Mouse (Mus musculus): Measurements from ENCODE around the gene Zfp712. TPM values are rescaled to one million over a fixed set of nuclear protein-coding genes. Genes with fewer than 3 reads are reported as not detected.

Gene Zfp712
- 6.7 and 7.0 TPM in 2 replicates for polyA plus RNA-seq (2015; fragmentation: Nextera tagmentation; extraction: Ambion mirVana)

DNA sequence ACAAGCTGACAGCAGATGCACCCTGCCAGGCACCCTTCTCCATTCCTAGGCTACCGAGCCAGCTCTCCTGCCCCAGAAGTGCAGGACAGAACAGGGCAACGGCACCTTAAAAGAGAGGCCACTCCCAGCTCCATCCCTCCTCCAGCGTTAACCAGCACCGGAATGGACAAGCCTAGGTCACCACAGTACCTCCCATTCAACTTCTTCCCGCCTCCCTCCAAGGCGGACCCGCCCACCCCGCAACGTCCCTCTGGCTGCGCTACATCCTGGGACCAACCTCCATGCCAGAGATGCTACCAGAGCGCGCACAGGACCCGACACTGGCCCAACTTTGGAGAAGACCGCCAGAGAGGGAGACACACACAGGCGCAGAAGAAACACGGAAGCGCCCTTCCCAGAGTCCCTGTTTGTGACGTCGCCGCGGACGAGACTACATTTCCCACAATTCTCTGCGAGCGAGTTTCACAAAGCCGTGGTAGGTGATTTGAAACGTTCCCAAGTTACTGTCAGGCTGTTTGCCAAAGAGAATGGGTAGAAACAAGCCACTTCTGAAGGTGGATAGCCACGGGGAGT lies at the start of gene Zfp712:
Gene Zfp712 (minus strand): TSS at position 385 of the 573 bp plus-strand sequence.
- Histone ChIP-seq H3K4me1 (ENCODE audit: control insufficient read depth, insufficient read depth, low read depth, low read length) (peaks cover 6% of the 10 kb centered on the region), H3K4me2 (ENCODE audit: low read length) (peak within 1 kb of the TSS; percentile 87), H3K9me3 (ENCODE audit: control insufficient read depth, low read length) (peaks cover 3% of the 10 kb centered on the region; the same call in 1 of the 2 replicates), H3K27ac (ENCODE audit: low read depth, low read length) (peak within 1 kb of the TSS; percentile 81), H3K36me3 (ENCODE audit: control insufficient read depth, insufficient read depth, low read length) (no peaks in the 10 kb centered on the region), H3K4me3 (ENCODE audit: low read length) (peak within 1 kb of the TSS; percentile 79), H3K9ac (ENCODE audit: low read depth, low read length) (peak within 1 kb of the TSS; percentile 82), H3K27me3 (replicated peaks; ENCODE audit: control insufficient read depth, insufficient read depth, low read length) (no peaks in the 10 kb centered on the region)
- ATAC-seq, result peak; percentile 98
- WGBS, result 0% methylated on average over 27 of the region's 27 CpGs

DNA sequence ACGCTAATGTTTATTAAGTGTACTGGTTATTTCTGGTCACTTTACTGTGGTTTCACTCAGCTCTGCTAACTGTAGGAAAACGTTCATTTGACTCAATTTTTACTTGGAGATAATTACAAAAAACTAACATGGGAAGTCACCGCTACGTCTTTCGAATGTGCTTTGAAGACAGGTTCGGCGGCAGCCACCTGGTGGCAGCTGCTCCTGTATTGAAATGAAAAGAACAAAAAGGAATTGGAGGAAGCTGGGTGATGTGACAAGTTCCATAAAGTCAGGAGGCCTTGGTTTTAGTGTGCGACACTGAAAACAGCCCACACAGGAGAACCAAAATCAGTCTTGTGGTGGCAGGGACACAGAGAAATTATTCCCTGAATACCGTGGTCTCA lies 47.8 kb upstream of the Zfp712 start:
- H3K27ac ChIP-seq (ENCODE audit: low read depth, low read length), result peak overlapping the region; percentile 37; the same call in 1 of the 2 replicates
- 6% methylated on average over 9 of the region's 9 CpGs for WGBS
- ATAC-seq, result peak; percentile 84
- peaks cover 3% of the 10 kb centered on the region for H3K4me1 ChIP-seq (ENCODE audit: control insufficient read depth, insufficient read depth, low read depth, low read length)
- no peaks in the 10 kb centered on the region for H3K27me3 ChIP-seq (replicated peaks; ENCODE audit: control insufficient read depth, insufficient read depth, low read length)
- H3K4me3 ChIP-seq (ENCODE audit: low read length), result peak overlapping the region; percentile 54
- H3K4me2 ChIP-seq (ENCODE audit: low read length), result peak overlapping the region; percentile 86
- H3K36me3 ChIP-seq (ENCODE audit: control insufficient read depth, insufficient read depth, low read length), result peaks cover 2% of the 10 kb centered on the region; the same call in 1 of the 2 replicates
- H3K9ac ChIP-seq (ENCODE audit: low read depth, low read length), result peak overlapping the region; percentile 53
- H3K9me3 ChIP-seq (ENCODE audit: control insufficient read depth, low read length), result 0 out of 2 replicates have a peak, but pooled peaks cover 2% of the 10 kb centered on the region

DNA sequence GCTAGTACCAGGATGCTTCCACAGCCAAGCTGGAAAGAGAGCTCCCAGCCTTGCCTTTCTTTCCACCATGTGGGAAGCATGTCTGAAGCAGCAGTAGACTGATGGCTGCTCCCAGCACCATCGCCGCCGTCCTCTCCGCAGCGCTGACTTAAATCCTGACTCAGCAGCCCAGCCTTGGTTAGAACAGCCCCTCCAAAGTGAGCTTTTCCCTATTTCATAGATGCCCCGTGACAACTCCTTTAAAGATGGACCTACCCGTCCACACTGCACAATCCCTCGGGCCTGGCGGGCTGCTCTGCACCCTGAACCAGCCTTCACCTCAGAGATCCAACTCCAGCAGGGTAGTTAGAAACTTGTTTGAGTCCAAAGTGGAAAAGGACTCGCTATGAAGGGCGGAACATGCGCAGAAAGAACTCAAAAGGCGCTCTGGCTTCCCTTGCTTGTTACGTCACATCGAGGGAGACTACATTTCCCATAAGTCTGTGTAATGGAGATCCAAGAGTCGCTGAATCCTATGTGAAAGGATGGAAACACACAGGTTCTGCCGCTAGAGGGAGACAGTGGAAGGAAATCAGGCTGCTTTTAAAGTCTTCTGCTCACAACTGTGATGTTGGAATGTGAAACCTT lies 47.3 kb upstream of the Zfp712 start, which contains the start of gene Gm28557:
Gene Gm28557 (minus strand): TSS at position 411 of the 627 bp plus-strand sequence.
- H3K4me1 ChIP-seq (ENCODE audit: control insufficient read depth, insufficient read depth, low read depth, low read length), result peaks cover 3% of the 10 kb centered on the region
- peak; percentile 99 for ATAC-seq
- H3K9me3 ChIP-seq (ENCODE audit: control insufficient read depth, low read length), result 0 out of 2 replicates have a peak, but pooled peaks cover 2% of the 10 kb centered on the region
- WGBS, result 0% methylated on average over 17 of the region's 17 CpGs
- H3K27me3 ChIP-seq (replicated peaks; ENCODE audit: control insufficient read depth, insufficient read depth, low read length), result no peaks in the 10 kb centered on the region
- peak within 1 kb of the TSS; percentile 54 for H3K4me3 ChIP-seq (ENCODE audit: low read length)
- H3K4me2 ChIP-seq (ENCODE audit: low read length), result peak within 1 kb of the TSS; percentile 86
- H3K9ac ChIP-seq (ENCODE audit: low read depth, low read length), result peak within 1 kb of the TSS; percentile 69
- H3K27ac ChIP-seq (ENCODE audit: low read depth, low read length), result peak within 1 kb of the TSS; percentile 72
- peaks cover 2% of the 10 kb centered on the region; the same call in 1 of the 2 replicates for H3K36me3 ChIP-seq (ENCODE audit: control insufficient read depth, insufficient read depth, low read length)

DNA sequence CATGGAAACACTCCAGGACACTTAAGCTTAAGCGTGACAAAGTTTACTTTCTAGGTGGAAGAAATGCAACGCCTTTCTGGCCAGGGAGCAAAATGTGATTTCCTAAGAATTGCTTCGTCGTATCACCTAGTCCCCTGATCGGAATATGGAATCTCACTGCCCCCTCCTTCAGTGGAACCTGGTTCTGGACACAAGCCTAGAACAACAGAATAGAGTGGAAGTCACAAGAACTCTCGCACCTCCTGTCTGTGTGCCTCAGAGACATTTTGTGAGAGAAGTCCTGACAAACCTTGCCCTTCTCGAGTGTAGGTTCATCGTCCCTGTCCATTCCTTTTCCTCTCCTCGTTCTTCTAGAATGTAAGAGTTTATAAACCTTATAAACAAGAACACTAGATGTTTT lies 46.7 kb upstream of the Zfp712 start:
- ATAC-seq, result no peak
- peak overlapping the region; percentile 69 for H3K9ac ChIP-seq (ENCODE audit: low read depth, low read length)

DNA sequence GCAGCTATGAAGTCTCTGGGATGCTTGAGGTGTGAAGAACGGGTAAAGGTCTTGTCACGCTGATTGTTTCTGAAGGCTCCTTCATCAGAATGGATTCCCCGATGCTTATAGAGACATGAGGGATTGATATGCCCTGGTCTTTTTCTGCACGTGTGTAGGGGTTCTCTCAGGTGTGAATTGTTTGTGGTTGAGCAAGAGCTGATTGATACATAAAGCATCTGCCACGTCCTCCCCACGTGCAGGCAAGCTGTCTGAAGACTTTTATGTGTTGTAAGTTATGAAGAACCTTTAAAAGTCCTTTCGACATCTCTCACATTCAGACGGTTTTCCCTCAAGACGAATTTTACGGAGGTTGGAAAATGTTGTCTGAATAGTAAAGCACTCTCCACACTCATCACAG lies 36.9 kb upstream of the Zfp712 start, which contains the start of gene Zfp708:
Gene Zfp708 (minus strand): TSS at position 101 of the 400 bp plus-strand sequence.
- WGBS, result 92% methylated on average over 10 of the region's 10 CpGs
- no peak for ATAC-seq

More for the DNA sequence above, 46.7 kb upstream of the Zfp712 start:
- H3K4me2 ChIP-seq (ENCODE audit: low read length), result peak overlapping the region; percentile 86
- peak overlapping the region; percentile 54 for H3K4me3 ChIP-seq (ENCODE audit: low read length)
- WGBS, result 65% methylated on average over 9 of the region's 9 CpGs
- H3K4me1 ChIP-seq (ENCODE audit: control insufficient read depth, insufficient read depth, low read depth, low read length), result peaks cover 3% of the 10 kb centered on the region
- H3K9me3 ChIP-seq (ENCODE audit: control insufficient read depth, low read length), result 0 out of 2 replicates have a peak, but pooled peaks cover 2% of the 10 kb centered on the region
- H3K27me3 ChIP-seq (replicated peaks; ENCODE audit: control insufficient read depth, insufficient read depth, low read length), result no peaks in the 10 kb centered on the region
- no peak overlapping the region for H3K27ac ChIP-seq (ENCODE audit: low read depth, low read length)
- H3K36me3 ChIP-seq (ENCODE audit: control insufficient read depth, insufficient read depth, low read length), result peaks cover 2% of the 10 kb centered on the region; the same call in 1 of the 2 replicates

DNA sequence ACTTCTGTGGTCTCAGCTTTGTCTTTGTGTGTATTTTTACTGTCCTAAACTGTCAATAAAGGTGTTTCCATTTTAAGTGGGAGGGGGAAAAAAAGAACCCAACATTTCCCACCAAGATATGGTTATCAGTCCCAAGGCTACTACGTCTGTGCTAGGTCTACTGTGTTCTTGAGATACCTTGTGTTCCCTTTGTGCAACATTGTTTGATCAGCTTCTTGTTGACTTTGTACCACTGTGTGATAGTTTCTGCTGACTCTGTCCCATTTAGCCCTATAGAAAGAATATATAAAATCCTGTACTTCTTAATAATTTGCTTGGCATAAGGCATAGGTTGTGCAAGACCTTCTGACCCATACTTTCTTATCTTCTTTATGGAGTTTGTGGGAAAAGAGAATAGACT lies 29.2 kb upstream of the Zfp712 start:
- Histone ChIP-seq H3K9ac (ENCODE audit: low read depth, low read length) (no peak overlapping the region), H3K27me3 (replicated peaks; ENCODE audit: control insufficient read depth, insufficient read depth, low read length) (no peaks in the 10 kb centered on the region), H3K27ac (ENCODE audit: low read depth, low read length) (no peak overlapping the region), H3K36me3 (ENCODE audit: control insufficient read depth, insufficient read depth, low read length) (no peaks in the 10 kb centered on the region), H3K4me1 (ENCODE audit: control insufficient read depth, insufficient read depth, low read depth, low read length) (no peaks in the 10 kb centered on the region), H3K9me3 (ENCODE audit: control insufficient read depth, low read length) (no peaks in the 10 kb centered on the region), H3K4me3 (ENCODE audit: low read length) (no peak overlapping the region), H3K4me2 (ENCODE audit: low read length) (no peak overlapping the region)
- 82% methylated on average over 1 of the region's 1 CpGs for WGBS
- ATAC-seq, result no peak

More for the DNA sequence above, 36.9 kb upstream of the Zfp712 start, which contains the start of gene Zfp708:
- no peaks in the 10 kb centered on the region for H3K4me1 ChIP-seq (ENCODE audit: control insufficient read depth, insufficient read depth, low read depth, low read length)
- H3K36me3 ChIP-seq (ENCODE audit: control insufficient read depth, insufficient read depth, low read length), result no peaks in the 10 kb centered on the region
- no peak within 1 kb of the TSS for H3K4me2 ChIP-seq (ENCODE audit: low read length)
- H3K9me3 ChIP-seq (ENCODE audit: control insufficient read depth, low read length), result no peaks in the 10 kb centered on the region
- H3K27ac ChIP-seq (ENCODE audit: low read depth, low read length), result no peak within 1 kb of the TSS
- no peak within 1 kb of the TSS for H3K9ac ChIP-seq (ENCODE audit: low read depth, low read length)
- H3K4me3 ChIP-seq (ENCODE audit: low read length), result no peak within 1 kb of the TSS
- H3K27me3 ChIP-seq (replicated peaks; ENCODE audit: control insufficient read depth, insufficient read depth, low read length), result no peaks in the 10 kb centered on the region

DNA sequence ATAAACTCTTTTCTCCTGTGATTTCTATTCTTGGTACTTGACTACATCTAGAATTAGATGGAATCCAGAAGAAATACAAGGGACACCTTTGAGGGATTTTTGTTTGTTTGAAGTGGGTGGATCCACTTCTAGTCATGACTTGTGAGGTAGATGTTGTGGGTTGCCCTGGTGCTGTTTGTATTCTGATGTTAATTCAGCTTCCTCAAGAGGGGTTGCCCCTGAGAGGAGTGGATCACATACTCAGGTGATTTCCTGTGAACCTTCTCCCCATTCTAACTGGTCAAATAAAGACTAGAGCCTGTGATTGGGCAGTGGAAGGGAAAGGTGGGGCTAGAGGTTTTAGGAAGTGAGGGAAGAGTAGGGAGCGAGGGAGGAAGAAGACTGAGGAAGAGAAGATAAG lies 21.0 kb upstream of the Zfp712 start:
- Histone ChIP-seq H3K9me3 (ENCODE audit: control insufficient read depth, low read length) (peaks cover 1% of the 10 kb centered on the region; the same call in 1 of the 2 replicates), H3K9ac (ENCODE audit: low read depth, low read length) (peak overlapping the region; percentile 79), H3K4me2 (ENCODE audit: low read length) (peak overlapping the region; percentile 72), H3K4me1 (ENCODE audit: control insufficient read depth, insufficient read depth, low read depth, low read length) (peaks cover 7% of the 10 kb centered on the region), H3K27ac (ENCODE audit: low read depth, low read length) (peak overlapping the region; percentile 66; the same call in 1 of the 2 replicates), H3K27me3 (replicated peaks; ENCODE audit: control insufficient read depth, insufficient read depth, low read length) (no peaks in the 10 kb centered on the region), H3K4me3 (ENCODE audit: low read length) (peak overlapping the region; percentile 74; the same call in 1 of the 2 replicates), H3K36me3 (ENCODE audit: control insufficient read depth, insufficient read depth, low read length) (peaks cover 6% of the 10 kb centered on the region)
- WGBS, result 78% methylated on average over 1 of the region's 1 CpGs
- ATAC-seq, result no peak

DNA sequence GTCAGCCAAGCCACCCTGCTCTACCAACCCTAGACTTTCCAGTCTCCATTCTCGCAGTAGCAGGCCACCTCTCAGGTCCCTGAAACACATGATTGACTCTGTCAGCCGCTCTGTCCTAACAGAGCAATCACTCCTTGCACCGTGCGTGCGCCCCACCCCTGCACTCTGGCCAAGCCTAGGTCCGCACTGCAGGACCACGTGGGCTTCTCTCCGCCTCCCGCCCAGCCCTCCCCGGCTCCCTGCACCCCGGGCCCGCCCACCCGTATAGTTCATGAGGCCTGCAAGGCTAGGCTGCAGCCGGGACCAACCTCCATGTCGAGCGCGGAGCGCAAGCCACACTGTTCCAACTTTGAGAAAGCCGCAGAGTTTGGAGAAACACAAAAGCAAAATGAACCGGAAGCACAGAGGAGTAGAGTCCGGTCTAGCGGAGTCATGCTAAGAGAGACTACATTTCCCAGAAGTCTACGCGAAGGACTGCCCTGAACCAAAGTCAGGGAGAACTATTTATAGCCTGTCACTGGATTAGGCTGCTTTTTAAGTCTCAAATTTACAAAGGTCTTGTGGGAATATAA lies 20.3 kb upstream of the Zfp712 start:
- Histone ChIP-seq H3K4me1 (ENCODE audit: control insufficient read depth, insufficient read depth, low read depth, low read length) (peaks cover 7% of the 10 kb centered on the region), H3K4me2 (ENCODE audit: low read length) (peak overlapping the region; percentile 72), H3K9ac (ENCODE audit: low read depth, low read length) (peak overlapping the region; percentile 79), H3K27me3 (replicated peaks; ENCODE audit: control insufficient read depth, insufficient read depth, low read length) (no peaks in the 10 kb centered on the region), H3K36me3 (ENCODE audit: control insufficient read depth, insufficient read depth, low read length) (peaks cover 7% of the 10 kb centered on the region), H3K4me3 (ENCODE audit: low read length) (peak overlapping the region; percentile 74), H3K9me3 (ENCODE audit: control insufficient read depth, low read length) (peaks cover 6% of the 10 kb centered on the region; the same call in 1 of the 2 replicates), H3K27ac (ENCODE audit: low read depth, low read length) (peak overlapping the region; percentile 66)
- peak; percentile 99 for ATAC-seq
- WGBS, result under 1% methylated on average over 24 of the region's 24 CpGs

DNA sequence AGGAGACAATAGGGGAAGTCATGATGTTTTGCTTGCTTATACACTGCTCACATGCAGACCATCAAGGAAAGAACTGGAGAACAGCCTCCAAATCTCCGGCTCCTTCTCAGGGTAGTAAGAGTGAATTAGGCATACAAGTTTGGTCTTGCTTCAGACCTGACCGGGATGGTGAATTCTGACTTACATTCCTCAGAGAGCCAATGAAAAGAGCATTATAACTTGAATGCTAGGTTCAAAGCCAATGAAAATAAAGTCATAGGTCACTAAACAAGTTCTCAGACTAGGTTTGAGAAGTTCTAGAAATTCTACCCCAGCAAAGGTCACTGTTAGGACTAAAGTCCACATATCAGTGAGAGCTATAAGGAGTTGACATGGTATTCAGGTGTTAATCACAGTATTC lies 16.3 kb upstream of the Zfp712 start:
- H3K36me3 ChIP-seq (ENCODE audit: control insufficient read depth, insufficient read depth, low read length), result peaks cover 29% of the 10 kb centered on the region
- 98% methylated on average over 2 of the region's 2 CpGs for WGBS

More for the DNA sequence above, 16.3 kb upstream of the Zfp712 start:
- no peak overlapping the region for H3K4me3 ChIP-seq (ENCODE audit: low read length)
- no peak overlapping the region for H3K4me2 ChIP-seq (ENCODE audit: low read length)
- peaks cover 15% of the 10 kb centered on the region for H3K9me3 ChIP-seq (ENCODE audit: control insufficient read depth, low read length)
- no peak for ATAC-seq
- H3K27ac ChIP-seq (ENCODE audit: low read depth, low read length), result no peak overlapping the region
- H3K4me1 ChIP-seq (ENCODE audit: control insufficient read depth, insufficient read depth, low read depth, low read length), result peaks cover 7% of the 10 kb centered on the region
- no peaks in the 10 kb centered on the region for H3K27me3 ChIP-seq (replicated peaks; ENCODE audit: control insufficient read depth, insufficient read depth, low read length)
- no peak overlapping the region for H3K9ac ChIP-seq (ENCODE audit: low read depth, low read length)

Measured in hindbrain, embryonic 16.5 days (tissue).